Mouse (Mus musculus): ENCODE results near the gene F12.

The F12 gene

GRCm38 (mm10) chr13:55418004-55418403, 8.6 kb downstream of the F12 start:
- CTCF ChIA-PET: interaction anchor here (0.7 to 1.5 kb wide), 3 partner anchors 47 to 97 kb away, joined by 3 read pairs; no protein-coding TSS in a partner anchor

- CTCF ChIA-PET: interaction anchor here (0.5 kb wide), 1 partner anchor 101 kb away, joined by 3 read pairs; no protein-coding TSS in a partner anchor
Measured at GRCm38 (mm10) chr13:55414743-55415380, 11.7 kb downstream of the F12 start, which contains the start of gene Pfn3. Pfn3 (minus strand) TSS chr13:55415232.

DNA sequence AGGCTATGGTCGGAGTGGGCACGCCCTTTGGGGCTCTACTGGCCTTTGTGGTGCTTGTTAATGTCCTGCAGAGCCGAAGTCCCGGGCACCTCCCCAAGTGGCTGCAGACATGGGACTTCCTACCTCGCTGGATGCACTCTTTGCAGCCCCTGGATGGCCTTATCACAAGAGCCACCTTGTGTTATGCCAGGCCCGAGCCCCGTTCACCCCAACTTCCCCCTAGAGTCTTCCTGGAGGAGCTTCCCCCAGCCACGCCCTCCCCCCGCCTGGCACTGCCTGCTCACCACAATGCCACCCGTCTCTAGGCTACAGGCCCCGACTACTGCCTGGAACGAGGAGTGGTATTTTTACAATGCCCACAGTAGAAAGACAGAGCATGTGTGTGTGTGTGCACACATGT, 13.3 kb downstream of the F12 start:
- CTCF ChIA-PET: interaction anchor here (0.5 kb wide), 1 partner anchor 154 kb away, joined by 4 read pairs; no protein-coding TSS in a partner anchor

DNA sequence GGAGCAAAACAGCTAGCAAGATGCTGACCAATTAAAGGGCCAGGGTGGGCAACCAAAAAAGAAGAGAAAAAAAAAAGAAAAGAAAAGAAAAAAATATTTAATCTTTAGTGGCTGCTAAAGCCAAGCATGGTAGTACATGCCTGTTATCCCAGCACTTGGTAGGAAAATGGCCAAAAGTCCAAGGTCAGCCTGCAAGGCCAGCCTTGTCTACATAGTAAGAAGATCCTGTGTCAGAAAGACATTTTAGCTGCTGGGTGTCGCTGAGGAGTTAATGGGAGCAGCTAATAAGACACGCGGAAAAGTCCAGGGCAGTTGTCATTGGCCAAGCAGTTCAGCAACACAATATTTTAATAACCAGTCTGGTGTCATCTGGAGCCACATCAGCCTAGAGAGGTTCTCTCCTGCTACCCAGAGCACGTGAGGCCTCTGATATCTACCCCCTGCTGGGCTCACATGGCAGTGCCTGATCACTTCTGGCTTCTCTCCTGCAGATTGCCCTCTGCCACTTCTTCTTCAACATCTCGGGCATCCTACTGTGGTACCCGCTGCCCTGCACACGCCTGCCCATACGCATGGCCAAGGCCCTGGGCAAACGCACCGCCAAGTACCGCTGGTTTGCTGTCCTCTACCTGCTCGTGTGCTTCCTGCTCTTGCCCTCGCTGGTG, 13.8 kb downstream of the F12 start:
- CTCF ChIA-PET: interaction anchor here (0.5 to 0.6 kb wide), 2 partner anchors 43 to 154 kb away, joined by 3 to 4 read pairs; no protein-coding TSS in a partner anchor

DNA sequence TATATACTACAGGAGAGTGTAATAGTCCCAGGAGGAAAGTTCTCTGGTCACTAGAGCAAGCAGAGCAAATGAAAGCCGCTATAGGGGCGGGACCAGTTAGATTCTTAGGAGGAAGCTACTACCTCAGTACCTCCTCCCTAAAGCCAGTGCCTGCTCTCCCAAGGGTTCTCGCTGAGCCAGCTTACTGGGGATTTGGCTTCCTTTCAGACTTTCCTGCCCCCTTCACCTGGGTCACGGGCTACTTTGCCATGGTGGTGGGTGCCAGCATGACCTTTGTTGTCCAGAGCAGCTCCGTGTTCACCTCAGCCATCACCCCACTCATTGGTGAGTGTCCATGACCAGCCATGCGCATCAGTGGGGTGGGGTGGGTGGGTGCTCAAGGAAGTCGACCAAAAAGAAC, 14.8 kb downstream of the F12 start:
- CTCF ChIA-PET: interaction anchor here (0.6 to 0.7 kb wide), 2 partner anchors 44 to 102 kb away, joined by 3 to 5 read pairs; no protein-coding TSS in a partner anchor

DNA sequence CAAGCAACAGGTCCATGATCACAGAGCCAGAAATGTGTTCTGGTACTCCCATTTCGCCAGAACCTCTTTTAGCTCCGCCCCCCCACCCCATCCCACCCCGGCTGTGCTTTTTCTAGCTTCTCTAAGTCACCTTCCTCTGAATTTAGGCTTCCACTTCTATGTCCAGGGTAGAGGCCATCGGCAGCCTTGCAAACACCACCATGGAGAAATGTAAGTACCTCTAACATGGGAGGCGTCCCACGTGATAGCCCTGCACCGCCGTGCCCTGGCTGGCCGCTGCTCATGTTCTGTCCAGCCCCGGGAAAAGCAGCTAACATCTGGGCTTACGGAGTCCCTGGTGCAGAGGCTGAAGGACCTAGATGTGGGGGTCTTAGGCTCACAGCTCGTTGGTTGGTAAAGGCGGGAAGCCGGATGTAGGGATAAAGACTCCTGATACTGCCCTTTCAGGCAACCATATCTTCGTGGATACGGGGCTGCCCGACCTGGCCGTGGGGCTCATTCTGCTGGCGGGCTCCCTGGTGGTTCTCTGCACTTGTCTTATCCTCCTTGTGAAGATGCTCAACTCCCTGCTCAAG, 18.0 kb downstream of the F12 start:
- CTCF ChIA-PET: interaction anchor here (0.5 kb wide), 1 partner anchor 124 kb away, joined by 8 read pairs; no protein-coding TSS in a partner anchor

GRCm38 (mm10) chr13:55407341-55407740, 19.3 kb downstream of the F12 start:
- CTCF ChIA-PET: interaction anchor here (1.0 to 1.6 kb wide), 2 partner anchors 12 to 46 kb away, joined by 3 to 5 read pairs; no protein-coding TSS in a partner anchor

DNA sequence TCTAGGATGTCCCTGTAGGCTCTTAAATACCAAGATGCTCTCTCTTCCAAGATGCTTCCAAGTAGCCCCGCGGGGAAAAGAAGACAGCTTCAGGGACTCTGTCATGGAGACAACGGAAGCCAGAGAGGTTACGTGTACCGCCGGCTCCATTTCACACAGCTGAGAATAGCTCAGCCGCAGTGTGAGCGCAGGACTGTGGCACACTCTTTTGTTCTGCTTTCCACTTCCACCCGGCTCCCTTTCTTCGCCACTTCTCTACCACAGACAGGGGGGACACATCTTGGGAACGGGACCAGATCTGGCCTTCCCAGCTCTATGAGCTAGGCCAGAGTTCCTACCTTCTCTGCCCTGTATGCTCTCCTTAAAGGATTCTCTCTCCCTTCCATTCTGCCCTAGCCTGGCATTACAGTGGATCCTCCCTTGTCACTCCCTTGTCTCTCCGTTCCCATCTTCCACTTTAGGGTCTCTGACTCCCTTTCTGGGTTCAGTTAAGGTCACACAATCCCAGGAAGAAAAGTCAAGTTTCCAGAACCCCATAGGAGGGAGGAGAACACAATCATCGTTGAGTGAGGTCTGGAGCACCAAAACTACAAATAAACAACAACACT, 20.7 kb downstream of the F12 start:
- CTCF ChIA-PET: interaction anchor here (1.2 kb wide), 2 partner anchors 19 to 108 kb away, joined by 3 read pairs; partner anchors contain the start of gene Pdlim7

DNA sequence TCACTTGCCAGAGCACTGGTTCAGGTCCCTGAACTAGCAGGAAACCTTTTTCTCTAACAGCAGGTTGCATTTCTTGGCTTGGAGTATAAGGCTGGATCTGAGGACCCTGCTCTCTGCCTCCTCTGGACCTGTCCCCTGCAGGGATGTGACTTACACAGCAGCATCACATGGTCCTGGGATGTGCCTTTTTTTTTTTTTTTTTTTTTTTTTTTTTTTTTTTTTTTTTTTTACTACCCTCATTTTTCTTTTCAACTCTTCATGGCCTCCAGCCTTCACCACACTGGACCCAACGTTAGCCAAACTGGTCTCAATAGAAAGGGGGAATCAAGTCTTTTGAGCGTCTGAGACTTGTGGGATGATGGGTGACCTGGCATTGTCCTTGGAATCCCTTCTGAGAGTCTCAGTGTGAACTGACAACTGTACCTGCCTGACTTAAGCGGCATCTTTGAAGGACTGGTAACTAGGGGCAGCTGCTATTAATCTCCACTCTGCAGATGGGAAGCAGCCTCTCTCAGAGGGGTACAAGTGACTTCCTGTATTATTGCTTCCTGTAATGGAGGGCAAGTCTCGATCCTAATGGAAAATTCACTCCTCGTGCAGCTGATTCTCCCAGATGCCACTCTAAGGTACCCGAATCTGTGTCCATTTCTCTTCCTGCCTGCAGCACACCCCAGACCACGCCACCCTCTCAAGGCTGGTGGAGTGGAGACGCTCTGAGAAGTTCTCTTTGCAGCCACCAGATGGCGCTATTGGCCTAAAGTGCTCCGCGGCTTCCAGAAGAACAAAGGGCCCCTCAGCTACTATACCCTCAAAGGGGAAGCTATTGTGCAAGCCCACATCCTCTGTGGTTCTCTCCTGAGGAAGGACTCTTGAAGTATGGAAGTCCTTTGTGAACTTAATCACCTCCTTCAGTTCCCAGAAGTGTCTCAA, 21.5 kb downstream of the F12 start:
- CTCF ChIA-PET: interaction anchor here (1.2 kb wide), 2 partner anchors 19 to 109 kb away, joined by 3 read pairs; partner anchors contain the start of gene Pdlim7

GRCm38 (mm10) chr13:55403935-55404852, 22.4 kb downstream of the F12 start:
- CTCF ChIA-PET: interaction anchor here (1.3 kb wide), 1 partner anchor 68 kb away, joined by 9 read pairs; no protein-coding TSS in a partner anchor

DNA sequence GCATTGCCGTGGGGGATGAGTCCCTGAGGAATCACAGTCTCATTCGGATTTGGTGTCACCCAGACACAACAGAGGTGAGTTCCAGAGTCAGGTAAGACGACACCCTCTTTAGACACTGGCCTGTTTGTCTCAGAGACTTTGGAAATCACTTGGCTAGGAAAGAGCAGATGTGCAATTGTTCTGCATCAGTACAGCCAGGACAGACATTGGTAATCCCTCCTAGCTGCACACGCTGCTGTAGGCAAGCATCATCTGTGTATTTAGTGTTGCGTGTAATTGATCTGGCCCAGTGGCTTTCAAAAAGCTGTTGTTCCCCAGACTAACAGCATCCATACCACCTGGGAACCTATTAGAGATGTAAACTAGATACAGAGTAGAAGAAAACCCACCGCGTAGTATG, 23.3 kb downstream of the F12 start:
- CTCF ChIA-PET: interaction anchor here (1.3 kb wide), 1 partner anchor 69 kb away, joined by 9 read pairs; no protein-coding TSS in a partner anchor

- CTCF ChIA-PET: interaction anchor here (0.8 kb wide), 1 partner anchor 39 kb away, joined by 3 read pairs; no protein-coding TSS in a partner anchor
Measured at GRCm38 (mm10) chr13:55400039-55400346, 26.6 kb downstream of the F12 start.

GRCm38 (mm10) chr13:55399300-55400038, 27.1 kb downstream of the F12 start:
- CTCF ChIA-PET: interaction anchor here (0.8 kb wide), 1 partner anchor 39 kb away, joined by 3 read pairs; no protein-coding TSS in a partner anchor

DNA sequence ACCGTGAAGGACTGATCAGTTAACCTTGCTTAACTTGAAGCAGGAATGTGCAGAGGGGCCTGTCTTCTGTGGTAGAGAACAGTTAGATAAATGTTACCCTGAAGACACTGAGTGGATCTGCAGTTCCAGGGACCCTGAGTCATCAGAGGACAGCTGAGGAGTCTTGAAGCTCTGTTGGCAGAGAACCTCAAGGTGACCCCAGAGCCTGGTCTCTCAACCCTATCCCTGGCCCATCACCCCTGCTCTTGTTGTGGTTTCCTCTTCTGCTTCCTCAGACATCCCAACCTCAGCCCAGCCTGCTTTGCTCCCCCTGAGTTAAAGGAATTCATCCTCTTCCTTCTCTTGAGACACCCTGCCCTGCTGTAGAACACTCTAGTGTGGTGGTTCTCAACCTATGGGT, 28.5 kb downstream of the F12 start, which contains the start of gene Slc34a1:
TSS of gene Slc34a1 (plus strand) at position 100 of the 400 bp plus-strand sequence.
- CTCF ChIA-PET: no interaction called here

GRCm38 (mm10) chr13:55392933-55393332, 33.7 kb downstream of the F12 start:
- CTCF ChIA-PET: interaction anchor here (0.6 kb wide), 1 partner anchor 70 kb away, joined by 14 read pairs; no protein-coding TSS in a partner anchor

GRCm38 (mm10) chr13:55391626-55392029, 35.0 kb downstream of the F12 start:
- CTCF ChIA-PET: no interaction called here

- CTCF ChIA-PET: no interaction called here
Measured at GRCm38 (mm10) chr13:55390644-55391043, 35.9 kb downstream of the F12 start.

- CTCF ChIA-PET: interaction anchor here (0.5 kb wide), 1 partner anchor 108 kb away, joined by 3 read pairs; no protein-coding TSS in a partner anchor
Measured at GRCm38 (mm10) chr13:55381790-55382189, 44.8 kb downstream of the F12 start.

All from spleen, embryonic (tissue).